Mouse (Mus musculus): Measurements from ENCODE around the gene Tm9sf2. TPM values are rescaled to one million over a fixed set of nuclear protein-coding genes. Genes with fewer than 3 reads are reported as not detected.

Tm9sf2 gene
- polyA plus RNA-seq, 1 experiment from 2014 or later: 135 TPM

GRCm38 (mm10) chr14:122111681-122112080 lies 4.8 kb downstream of the Tm9sf2 start:
- 85% methylated on average over 2 of the region's 2 CpGs for WGBS
- ATAC-seq (replicated peaks; ENCODE audit: extremely low read depth, insufficient read depth, low FRiP score): no peak

GRCm38 (mm10) chr14:122112311-122112710 lies 5.5 kb downstream of the Tm9sf2 start:
- ATAC-seq (replicated peaks; ENCODE audit: extremely low read depth, insufficient read depth, low FRiP score): no peak
- H3K36me3 ChIP-seq (ENCODE audit: control insufficient read depth, insufficient read depth): peaks cover 4% of the 10 kb centered on the region
- no peak overlapping the region for H3K27ac ChIP-seq (ENCODE audit: low read length)
- no peak overlapping the region for H3K4me2 ChIP-seq (ENCODE audit: low read depth, low read length)
- H3K9ac ChIP-seq (ENCODE audit: low read length): no peak overlapping the region
- peaks cover 16% of the 10 kb centered on the region for H3K4me1 ChIP-seq (ENCODE audit: control insufficient read depth, insufficient read depth, low read length)
- H3K9me3 ChIP-seq (replicated peaks; ENCODE audit: control insufficient read depth, low read length): no peaks in the 10 kb centered on the region
- H3K27me3 ChIP-seq (ENCODE audit: control insufficient read depth, insufficient read depth, low read length): no peaks in the 10 kb centered on the region
- H3K4me3 ChIP-seq (ENCODE audit: low read length): no peak overlapping the region
- 83% methylated on average over 5 of the region's 5 CpGs for WGBS

More at GRCm38 (mm10) chr14:122111681-122112080, 4.8 kb downstream of the Tm9sf2 start:
- H3K27me3 ChIP-seq (ENCODE audit: control insufficient read depth, insufficient read depth, low read length): no peaks in the 10 kb centered on the region
- H3K9me3 ChIP-seq (replicated peaks; ENCODE audit: control insufficient read depth, low read length): no peaks in the 10 kb centered on the region
- H3K9ac ChIP-seq (ENCODE audit: low read length): no peak overlapping the region
- H3K4me1 ChIP-seq (ENCODE audit: control insufficient read depth, insufficient read depth, low read length): peaks cover 16% of the 10 kb centered on the region
- peaks cover 4% of the 10 kb centered on the region for H3K36me3 ChIP-seq (ENCODE audit: control insufficient read depth, insufficient read depth)
- H3K4me2 ChIP-seq (ENCODE audit: low read depth, low read length): no peak overlapping the region
- H3K4me3 ChIP-seq (ENCODE audit: low read length): no peak overlapping the region
- no peak overlapping the region for H3K27ac ChIP-seq (ENCODE audit: low read length)

- Histone ChIP-seq H3K9ac (ENCODE audit: low read length) (no peak overlapping the region), H3K27ac (ENCODE audit: low read length) (no peak overlapping the region), H3K4me1 (ENCODE audit: control insufficient read depth, insufficient read depth, low read length) (peaks cover 5% of the 10 kb centered on the region), H3K4me2 (ENCODE audit: low read depth, low read length) (no peak overlapping the region), H3K36me3 (ENCODE audit: control insufficient read depth, insufficient read depth) (peaks cover 4% of the 10 kb centered on the region), H3K4me3 (ENCODE audit: low read length) (no peak overlapping the region), H3K9me3 (replicated peaks; ENCODE audit: control insufficient read depth, low read length) (no peaks in the 10 kb centered on the region), H3K27me3 (ENCODE audit: control insufficient read depth, insufficient read depth, low read length) (no peaks in the 10 kb centered on the region)
- 87% methylated on average over 1 of the region's 1 CpGs for WGBS
- ATAC-seq (replicated peaks; ENCODE audit: extremely low read depth, insufficient read depth, low FRiP score): no peak
These were observed 9.4 kb downstream of the Tm9sf2 start for GRCm38 (mm10) chr14:122116200-122116599.

GRCm38 (mm10) chr14:122130111-122130797 lies 23.4 kb downstream of the Tm9sf2 start:
- no peak overlapping the region for H3K4me2 ChIP-seq (ENCODE audit: low read depth, low read length)
- peaks cover 22% of the 10 kb centered on the region for H3K36me3 ChIP-seq (ENCODE audit: control insufficient read depth, insufficient read depth)
- ATAC-seq (replicated peaks; ENCODE audit: extremely low read depth, insufficient read depth, low FRiP score): no peak
- H3K9me3 ChIP-seq (replicated peaks; ENCODE audit: control insufficient read depth, low read length): no peaks in the 10 kb centered on the region
- H3K4me1 ChIP-seq (ENCODE audit: control insufficient read depth, insufficient read depth, low read length): no peaks in the 10 kb centered on the region
- 69% methylated on average over 5 of the region's 5 CpGs for WGBS
- no peak overlapping the region for H3K27ac ChIP-seq (ENCODE audit: low read length)
- no peak overlapping the region for H3K4me3 ChIP-seq (ENCODE audit: low read length)
- no peaks in the 10 kb centered on the region for H3K27me3 ChIP-seq (ENCODE audit: control insufficient read depth, insufficient read depth, low read length)
- H3K9ac ChIP-seq (ENCODE audit: low read length): no peak overlapping the region

- no peak for ATAC-seq (replicated peaks; ENCODE audit: extremely low read depth, insufficient read depth, low FRiP score)
- no peak overlapping the region for H3K4me2 ChIP-seq (ENCODE audit: low read depth, low read length)
- H3K36me3 ChIP-seq (ENCODE audit: control insufficient read depth, insufficient read depth): peaks cover 16% of the 10 kb centered on the region
- H3K9me3 ChIP-seq (replicated peaks; ENCODE audit: control insufficient read depth, low read length): no peaks in the 10 kb centered on the region
- no peak overlapping the region for H3K27ac ChIP-seq (ENCODE audit: low read length)
- no peak overlapping the region for H3K9ac ChIP-seq (ENCODE audit: low read length)
- H3K4me3 ChIP-seq (ENCODE audit: low read length): no peak overlapping the region
- H3K27me3 ChIP-seq (ENCODE audit: control insufficient read depth, insufficient read depth, low read length): no peaks in the 10 kb centered on the region
- H3K4me1 ChIP-seq (ENCODE audit: control insufficient read depth, insufficient read depth, low read length): no peaks in the 10 kb centered on the region
- WGBS: 80% methylated on average over 2 of the region's 2 CpGs
These were observed 24.8 kb downstream of the Tm9sf2 start for GRCm38 (mm10) chr14:122131644-122132043.

- ATAC-seq (replicated peaks; ENCODE audit: extremely low read depth, insufficient read depth, low FRiP score): no peak
- H3K9ac ChIP-seq (ENCODE audit: low read length): no peak overlapping the region
- H3K4me2 ChIP-seq (ENCODE audit: low read depth, low read length): no peak overlapping the region
- H3K4me3 ChIP-seq (ENCODE audit: low read length): no peak overlapping the region
- 92% methylated on average over 3 of the region's 3 CpGs for WGBS
- H3K9me3 ChIP-seq (replicated peaks; ENCODE audit: control insufficient read depth, low read length): no peaks in the 10 kb centered on the region
- H3K4me1 ChIP-seq (ENCODE audit: control insufficient read depth, insufficient read depth, low read length): 0 out of 2 replicates have a peak, but pooled peaks cover 2% of the 10 kb centered on the region
- no peak overlapping the region for H3K27ac ChIP-seq (ENCODE audit: low read length)
- no peaks in the 10 kb centered on the region for H3K27me3 ChIP-seq (ENCODE audit: control insufficient read depth, insufficient read depth, low read length)
- peaks cover 22% of the 10 kb centered on the region for H3K36me3 ChIP-seq (ENCODE audit: control insufficient read depth, insufficient read depth)
These were observed 29.6 kb downstream of the Tm9sf2 start for GRCm38 (mm10) chr14:122136368-122136928.

- Histone ChIP-seq H3K36me3 (ENCODE audit: control insufficient read depth, insufficient read depth) (peaks cover 24% of the 10 kb centered on the region), H3K9me3 (replicated peaks; ENCODE audit: control insufficient read depth, low read length) (no peaks in the 10 kb centered on the region), H3K27ac (ENCODE audit: low read length) (no peak overlapping the region), H3K9ac (ENCODE audit: low read length) (no peak overlapping the region), H3K27me3 (ENCODE audit: control insufficient read depth, insufficient read depth, low read length) (no peaks in the 10 kb centered on the region), H3K4me3 (ENCODE audit: low read length) (no peak overlapping the region), H3K4me1 (ENCODE audit: control insufficient read depth, insufficient read depth, low read length) (0 out of 2 replicates have a peak, but pooled peaks cover 2% of the 10 kb centered on the region), H3K4me2 (ENCODE audit: low read depth, low read length) (no peak overlapping the region)
- 68% methylated on average over 7 of the region's 7 CpGs for WGBS
- ATAC-seq (replicated peaks; ENCODE audit: extremely low read depth, insufficient read depth, low FRiP score): no peak
These were observed 30.4 kb downstream of the Tm9sf2 start for GRCm38 (mm10) chr14:122137234-122137633.

GRCm38 (mm10) chr14:122140126-122140525 lies 33.3 kb downstream of the Tm9sf2 start:
- Histone ChIP-seq H3K27me3 (ENCODE audit: control insufficient read depth, insufficient read depth, low read length) (no peaks in the 10 kb centered on the region), H3K27ac (ENCODE audit: low read length) (no peak overlapping the region), H3K9ac (ENCODE audit: low read length) (no peak overlapping the region), H3K4me1 (ENCODE audit: control insufficient read depth, insufficient read depth, low read length) (0 out of 2 replicates have a peak, but pooled peaks cover 2% of the 10 kb centered on the region), H3K9me3 (replicated peaks; ENCODE audit: control insufficient read depth, low read length) (no peaks in the 10 kb centered on the region), H3K4me2 (ENCODE audit: low read depth, low read length) (no peak overlapping the region), H3K36me3 (ENCODE audit: control insufficient read depth, insufficient read depth) (peaks cover 32% of the 10 kb centered on the region), H3K4me3 (ENCODE audit: low read length) (no peak overlapping the region)
- ATAC-seq (replicated peaks; ENCODE audit: extremely low read depth, insufficient read depth, low FRiP score): no peak
- WGBS: 72% methylated on average over 1 of the region's 1 CpGs

GRCm38 (mm10) chr14:122143585-122144269 lies 36.9 kb downstream of the Tm9sf2 start:
- H3K9me3 ChIP-seq (replicated peaks; ENCODE audit: control insufficient read depth, low read length): no peaks in the 10 kb centered on the region
- no peaks in the 10 kb centered on the region for H3K4me1 ChIP-seq (ENCODE audit: control insufficient read depth, insufficient read depth, low read length)
- no peak overlapping the region for H3K27ac ChIP-seq (ENCODE audit: low read length)
- no peak for ATAC-seq (replicated peaks; ENCODE audit: extremely low read depth, insufficient read depth, low FRiP score)
- H3K9ac ChIP-seq (ENCODE audit: low read length): no peak overlapping the region
- WGBS: 83% methylated on average over 4 of the region's 4 CpGs
- H3K36me3 ChIP-seq (ENCODE audit: control insufficient read depth, insufficient read depth): peaks cover 44% of the 10 kb centered on the region
- no peak overlapping the region for H3K4me3 ChIP-seq (ENCODE audit: low read length)
- H3K4me2 ChIP-seq (ENCODE audit: low read depth, low read length): no peak overlapping the region
- H3K27me3 ChIP-seq (ENCODE audit: control insufficient read depth, insufficient read depth, low read length): no peaks in the 10 kb centered on the region
